Mouse (Mus musculus) urinary bladder, postnatal 0 days (tissue): Measurements from ENCODE around the gene Egf. TPM values are rescaled to one million over a fixed set of nuclear protein-coding genes. Genes with fewer than 3 reads are reported as not detected.

Experiments used
- microRNA-seq: library from miRNA; unstranded; fragments of <30 nt; microRNA quantifications from one replicate; pipeline ENCODE4, GENCODE M21; 2016
- polyA plus RNA-seq: library from polyadenylated mRNA; unstranded; fragments of >200 nt; fragmentation: Nextera tagmentation; extraction: Ambion mirVana; gene quantifications from 2 replicates; pipeline ENCODE4 v1.2.1, GENCODE M21; 2015

Gene Egf
- polyA plus RNA-seq: 0.41 and 1.0 TPM in 2 replicates

DNA sequence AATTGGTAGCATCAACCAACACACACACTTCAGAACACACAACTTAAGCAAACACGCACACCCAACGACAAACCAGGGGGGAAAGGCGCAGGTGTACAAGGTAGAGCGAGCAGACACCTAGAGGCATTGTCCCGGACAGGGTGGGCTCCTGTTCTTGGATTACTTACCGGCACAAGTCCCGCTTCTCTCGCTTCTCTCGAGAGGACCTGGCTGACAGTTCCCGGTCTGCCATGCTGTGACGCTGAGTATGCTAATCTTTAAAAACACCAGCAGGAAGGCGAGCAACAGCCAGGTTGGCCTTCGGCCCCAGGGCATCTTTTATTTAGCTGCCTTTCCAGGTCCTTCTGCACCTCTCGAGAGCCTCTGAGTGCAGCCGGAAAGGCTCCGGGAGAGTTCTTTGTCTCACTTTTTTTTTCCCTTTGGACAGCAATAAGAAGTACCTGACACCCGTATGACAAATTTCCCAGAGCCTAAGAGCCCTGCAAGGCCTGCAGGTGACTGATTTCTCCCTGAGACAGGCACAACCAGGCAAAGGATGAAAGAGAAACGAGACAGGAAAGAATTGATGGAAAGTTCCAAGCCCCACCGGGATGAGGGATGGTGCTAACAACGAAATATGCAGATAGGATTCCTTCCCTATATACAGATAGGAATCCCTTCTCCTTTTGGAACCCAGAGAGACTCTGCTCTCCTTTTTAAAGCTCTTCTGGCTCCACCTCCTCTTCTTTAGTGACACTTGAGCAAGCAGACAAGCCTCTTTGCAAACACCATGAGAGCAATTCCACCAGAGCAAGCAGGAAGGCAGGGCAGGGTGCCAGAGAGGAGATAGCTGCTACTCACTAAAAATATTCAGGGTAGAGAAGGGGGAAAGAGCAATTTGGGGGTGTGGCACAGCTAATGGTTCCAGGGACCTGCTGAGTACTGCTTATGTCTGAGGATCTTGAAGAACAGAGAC, at the start of gene Egf:
Egf (minus strand) TSS at position 667 of the 955 bp plus-strand sequence.

DNA sequence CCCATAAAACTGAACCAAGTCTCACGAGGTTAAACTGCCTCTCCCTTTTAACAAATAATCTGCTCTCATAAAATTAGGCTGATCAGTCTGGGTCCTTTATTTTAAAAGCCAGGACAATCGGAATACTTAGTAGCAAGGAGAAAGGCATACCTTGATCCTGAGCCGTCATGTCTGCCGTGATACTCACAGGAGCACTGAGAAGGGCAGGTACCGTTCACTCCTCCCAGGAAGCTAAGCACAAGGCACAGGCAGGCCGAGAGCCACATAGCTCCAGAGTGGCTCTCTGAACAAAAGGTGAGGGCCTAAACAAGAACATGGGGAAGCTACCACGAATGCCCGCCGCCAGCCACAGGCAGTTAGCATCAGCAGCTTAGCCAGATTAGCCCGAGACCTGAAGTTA, 48.6 kb upstream of the Egf start, which contains the start of gene Lrit3:
Lrit3 (minus strand) TSS at position 266 of the 400 bp plus-strand sequence.

Small RNAs within 50 kb of the gene (microRNA-seq; reads per million reads assigned to microRNA genes)
- gene Gm24515: not detected

Other genes starting within 250 kb of the Egf start
- gene Elovl6, start 223.0 kb downstream of the Egf start, polyA plus RNA-seq: 33.0 and 48.3 TPM in 2 replicates
- gene Lrit3, start 48.7 kb upstream of the Egf start, polyA plus RNA-seq: not detected in 2 replicates
- gene Rrh, start 67.3 kb upstream of the Egf start, polyA plus RNA-seq: 0.35 and 0.40 TPM in 2 replicates
- 28.1 and 30.1 TPM in 2 replicates for gene Gar1, start 76.1 kb upstream of the Egf start, polyA plus RNA-seq
- gene Cfi, start 80.6 kb upstream of the Egf start, polyA plus RNA-seq: 0.22 and 0.75 TPM in 2 replicates
- gene Pla2g12a, start 123.3 kb upstream of the Egf start, polyA plus RNA-seq: 16.8 and 19.9 TPM in 2 replicates
- 24.5 and 28.2 TPM in 2 replicates for gene Casp6, start 146.1 kb upstream of the Egf start, polyA plus RNA-seq
- gene Mcub, start 214.9 kb upstream of the Egf start, polyA plus RNA-seq: 12.7 and 20.3 TPM in 2 replicates